Mouse (Mus musculus): ENCODE results near the gene Cyld.

Gene Cyld

DNA sequence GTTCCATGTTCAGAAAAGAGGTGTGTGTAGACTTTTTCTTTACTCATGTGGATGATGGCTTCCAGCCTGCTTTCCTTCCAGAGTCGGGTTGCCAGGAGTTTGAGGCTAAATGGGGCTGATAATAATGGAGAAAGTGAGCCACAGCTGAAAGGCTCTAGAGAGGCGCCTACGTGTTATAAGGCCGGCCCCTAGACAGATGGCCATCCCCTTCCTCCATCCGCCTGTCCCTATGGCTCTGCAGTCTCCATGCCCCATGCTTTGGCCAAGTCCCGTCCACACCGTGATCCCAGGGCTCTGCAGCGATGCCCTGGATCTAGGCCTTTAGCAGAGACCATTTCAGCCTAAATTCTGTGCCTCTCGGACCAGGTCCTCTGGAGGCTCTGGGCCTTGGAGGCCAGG is 96.5 kb downstream of the Cyld start:
- DNase-seq, result no peak

DNA sequence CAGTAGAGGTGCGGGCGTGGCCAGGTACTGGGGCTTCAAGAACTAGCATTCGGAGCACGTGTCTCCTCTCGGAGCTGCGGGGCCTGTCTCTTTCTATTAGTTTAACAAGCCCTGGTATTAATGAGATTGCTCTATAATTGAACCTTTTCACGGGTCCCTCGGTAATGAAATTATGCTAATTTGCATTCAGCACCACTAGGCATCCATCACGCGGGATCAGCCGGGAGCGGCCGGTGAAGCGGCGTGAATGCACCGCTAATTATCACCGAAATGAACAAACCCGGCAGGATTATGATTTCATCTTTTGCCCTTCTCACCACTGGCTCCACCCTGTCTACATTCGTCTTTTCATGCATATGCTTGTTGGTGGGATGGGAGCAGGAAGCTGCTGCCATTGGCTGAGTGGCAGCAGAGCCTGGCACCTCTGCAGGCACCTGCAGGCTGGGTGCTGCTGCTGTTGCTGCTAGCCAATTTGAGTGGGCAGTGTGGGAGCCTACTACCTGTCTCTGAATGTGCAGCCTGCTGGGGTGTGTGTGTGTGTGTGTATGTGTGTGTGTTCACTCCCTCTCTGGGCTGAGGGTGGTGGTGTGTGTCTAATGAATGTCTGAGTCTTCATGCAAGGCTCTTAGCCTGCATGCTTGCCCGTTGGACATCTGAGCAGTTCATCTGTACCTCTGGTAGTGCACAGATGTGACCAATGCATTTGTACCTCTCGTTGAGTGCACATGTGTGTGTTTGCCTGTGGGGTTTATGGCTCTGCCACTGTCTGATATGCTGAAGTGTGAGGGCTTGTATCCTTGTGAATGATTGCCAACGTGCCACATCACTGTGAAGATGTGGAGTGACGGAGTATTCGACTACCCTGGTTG is 97.2 kb downstream of the Cyld start:
- DNase-seq, result no peak

DNA sequence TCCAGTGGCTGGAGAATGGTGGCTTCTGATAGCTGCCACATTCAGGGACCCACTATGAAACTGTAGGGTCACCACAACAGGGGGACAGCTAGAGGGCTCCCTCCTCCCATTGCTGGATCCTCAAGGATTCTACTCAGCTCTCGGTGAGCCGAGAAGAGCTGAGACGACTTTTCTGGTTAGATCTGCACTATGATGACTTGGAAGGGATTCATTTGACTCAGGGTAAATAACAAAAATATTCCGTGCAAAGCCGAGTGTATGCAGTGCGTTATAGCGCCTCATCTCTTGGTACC is 97.7 kb downstream of the Cyld start:
- no peak for DNase-seq

DNA sequence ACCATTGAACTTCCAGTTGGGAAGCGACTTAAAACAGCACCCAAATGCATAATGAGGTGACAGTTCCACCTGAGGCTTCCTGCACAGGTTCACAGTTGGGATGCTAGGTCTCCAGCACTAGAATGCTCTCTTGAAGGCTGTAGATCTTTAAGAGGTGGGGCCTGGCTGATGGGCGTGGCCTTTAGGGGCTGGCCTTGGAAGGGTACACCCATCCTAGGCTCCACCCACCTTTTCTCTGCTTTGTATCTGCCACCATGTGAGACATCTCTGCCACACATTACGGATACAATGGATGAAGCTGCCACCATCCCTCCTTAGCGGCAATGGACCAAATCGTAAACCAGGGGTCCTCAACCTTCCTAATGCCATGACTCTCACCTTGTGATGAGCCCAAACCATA is 99.1 kb downstream of the Cyld start:
- DNase-seq, result no peak

DNA sequence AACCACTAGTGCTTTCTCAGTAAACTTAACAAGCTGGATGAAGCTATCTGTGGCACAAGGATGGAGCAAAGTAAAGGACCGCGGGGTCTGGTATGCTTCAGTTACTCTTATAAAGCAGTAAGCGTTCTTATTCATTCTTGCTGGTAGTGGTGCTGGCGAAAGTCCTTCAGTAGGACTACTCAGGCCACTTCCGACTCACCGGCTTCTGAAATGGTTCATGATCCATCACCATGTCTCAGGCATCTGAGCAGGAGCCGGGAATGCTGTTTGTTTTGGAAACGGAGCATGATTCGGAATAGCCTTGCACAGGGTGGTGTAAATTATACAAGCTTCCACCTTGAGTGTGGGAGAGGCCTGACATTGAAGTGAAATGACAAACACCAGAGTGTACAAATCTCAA is 99.8 kb downstream of the Cyld start:
- no peak for DNase-seq

Data from thymus, adult 18-20 months (tissue).